Mouse (Mus musculus) spleen, postnatal 14 days (tissue): Measurements from ENCODE around the gene Kcnj6.

Experiments
- DNase-seq, 2 experiments: peaks; one replicate each; pipeline ENCODE4 v3.0.0; 2021 to 2022; ENCODE audit warnings: low spot score in 2 of 2

Gene Kcnj6

GRCm38 (mm10) chr16:94782110-94782946 is 215.2 kb downstream of the Kcnj6 start:
- DNase-seq, result no peak

- no peak for DNase-seq
These were observed 223.6 kb downstream of the Kcnj6 start for GRCm38 (mm10) chr16:94773928-94774327.

GRCm38 (mm10) chr16:94767606-94768005 is 229.9 kb downstream of the Kcnj6 start:
- DNase-seq, result no peak

- DNase-seq, result no peak
These were observed 232.4 kb downstream of the Kcnj6 start for GRCm38 (mm10) chr16:94765129-94765528.

- DNase-seq, result no peak
These were observed 236.8 kb downstream of the Kcnj6 start for GRCm38 (mm10) chr16:94760732-94761131.

- no peak for DNase-seq
These were observed 237.7 kb downstream of the Kcnj6 start for GRCm38 (mm10) chr16:94759761-94760160.

GRCm38 (mm10) chr16:94758606-94759005 is 238.9 kb downstream of the Kcnj6 start:
- DNase-seq, result no peak

- no peak for DNase-seq
These were observed 241.1 kb downstream of the Kcnj6 start for GRCm38 (mm10) chr16:94756352-94756751.

GRCm38 (mm10) chr16:94753453-94753852 is 244.0 kb downstream of the Kcnj6 start:
- DNase-seq, result no peak

GRCm38 (mm10) chr16:94752781-94753180 is 244.7 kb downstream of the Kcnj6 start:
- DNase-seq, result no peak

GRCm38 (mm10) chr16:94745016-94745415 is 252.5 kb downstream of the Kcnj6 start:
- no peak for DNase-seq

- no peak for DNase-seq
These were observed 253.5 kb downstream of the Kcnj6 start for GRCm38 (mm10) chr16:94743853-94744501.

- no peak for DNase-seq
These were observed 260.2 kb downstream of the Kcnj6 start for GRCm38 (mm10) chr16:94737359-94737687.

- DNase-seq, result no peak
These were observed 260.8 kb downstream of the Kcnj6 start for GRCm38 (mm10) chr16:94736462-94737358.

- DNase-seq, result no peak
These were observed 262.0 kb downstream of the Kcnj6 start for GRCm38 (mm10) chr16:94735472-94735871.

- no peak for DNase-seq
These were observed 266.5 kb downstream of the Kcnj6 start for GRCm38 (mm10) chr16:94731027-94731426.

- no peak for DNase-seq
These were observed 268.3 kb downstream of the Kcnj6 start for GRCm38 (mm10) chr16:94729236-94729635.

GRCm38 (mm10) chr16:94724747-94725211 is 272.7 kb downstream of the Kcnj6 start:
- DNase-seq, result no peak

- peak in 1 of 2 experiments; percentile 23 for DNase-seq
These were observed 273.4 kb downstream of the Kcnj6 start for GRCm38 (mm10) chr16:94724061-94724596.

GRCm38 (mm10) chr16:94722936-94723335 is 274.6 kb downstream of the Kcnj6 start:
- DNase-seq, result no peak

GRCm38 (mm10) chr16:94721549-94722006 is 275.9 kb downstream of the Kcnj6 start:
- DNase-seq, result no peak
